Mouse (Mus musculus): ENCODE results near the gene Sod1. TPM values are rescaled to one million over a fixed set of nuclear protein-coding genes. Genes with fewer than 3 reads are reported as not detected.
A peak's percentile ranks its signal among the peaks of the same experiment; 100 is the strongest.

The Sod1 gene
- 1,000 to 10,000 TPM; 1,319 to 1,602 TPM for total RNA-seq (2021)
- long read RNA-seq, experiment 1, transcript Sod1-202 (3 exons, 3,970 nt), result minor isoform, 5 of 15 reads
- long read RNA-seq, experiment 1, transcript Sod1-201 (5 exons, 641 nt), result major isoform, 9 of 15 reads
- long read RNA-seq, experiment 1, partial matches to known transcripts, result 1 of 15 reads
- long read RNA-seq, experiment 1, other reads (novel, unspliced or antisense), result 0 of 15 reads
- long read RNA-seq, experiment 2, transcript Sod1-202 (3 exons, 3,970 nt), result minor isoform, 7 of 103 reads
- long read RNA-seq, experiment 2, transcript Sod1-201 (5 exons, 641 nt), result major isoform, 66 of 103 reads
- long read RNA-seq, experiment 2, partial matches to known transcripts, result 5 of 103 reads
- long read RNA-seq, experiment 2, other reads (novel, unspliced or antisense), result 25 of 103 reads

GRCm38 (mm10) chr16:90220026-90220891, at the start of gene Sod1:
Gene Sod1 (plus strand): TSS chr16:90220754.
- DNase-seq (ENCODE audit: low spot score in 2 of 2), result peak; percentile 99 to 100

GRCm38 (mm10) chr16:90171416-90171815, 49.1 kb upstream of the Sod1 start:
- DNase-seq (ENCODE audit: low spot score in 2 of 2), result no peak

- DNase-seq (ENCODE audit: low spot score in 2 of 2), result no peak
Observed at GRCm38 (mm10) chr16:90176472-90176871, 44.1 kb upstream of the Sod1 start.

GRCm38 (mm10) chr16:90177425-90177824, 43.1 kb upstream of the Sod1 start:
- DNase-seq (ENCODE audit: low spot score in 2 of 2), result no peak

- DNase-seq (ENCODE audit: low spot score in 2 of 2), result no peak
Observed at GRCm38 (mm10) chr16:90178404-90178803, 42.1 kb upstream of the Sod1 start.

- DNase-seq (ENCODE audit: low spot score in 2 of 2), result no peak
Observed at GRCm38 (mm10) chr16:90179892-90180291, 40.7 kb upstream of the Sod1 start.

GRCm38 (mm10) chr16:90180975-90181374, 39.6 kb upstream of the Sod1 start:
- no peak for DNase-seq (ENCODE audit: low spot score in 2 of 2)

GRCm38 (mm10) chr16:90181673-90182072, 38.9 kb upstream of the Sod1 start:
- DNase-seq (ENCODE audit: low spot score in 2 of 2), result no peak

GRCm38 (mm10) chr16:90184135-90184534, 36.4 kb upstream of the Sod1 start:
- DNase-seq (ENCODE audit: low spot score in 2 of 2), result no peak

GRCm38 (mm10) chr16:90185928-90186588, 34.5 kb upstream of the Sod1 start:
- peak; percentile 72 to 80 for DNase-seq (ENCODE audit: low spot score in 2 of 2)

GRCm38 (mm10) chr16:90187453-90187852, 33.1 kb upstream of the Sod1 start:
- DNase-seq (ENCODE audit: low spot score in 2 of 2), result peak; percentile 34 to 41

- no peak for DNase-seq (ENCODE audit: low spot score in 2 of 2)
Observed at GRCm38 (mm10) chr16:90191289-90191688, 29.3 kb upstream of the Sod1 start.

- DNase-seq (ENCODE audit: low spot score in 2 of 2), result no peak
Observed at GRCm38 (mm10) chr16:90193719-90194118, 26.8 kb upstream of the Sod1 start.

- DNase-seq (ENCODE audit: low spot score in 2 of 2), result no peak
Observed at GRCm38 (mm10) chr16:90196688-90197240, 23.8 kb upstream of the Sod1 start.

GRCm38 (mm10) chr16:90197337-90197973, 23.1 kb upstream of the Sod1 start:
- peak; percentile 66 to 70 for DNase-seq (ENCODE audit: low spot score in 2 of 2)

- DNase-seq (ENCODE audit: low spot score in 2 of 2), result no peak
Observed at GRCm38 (mm10) chr16:90198626-90199025, 21.9 kb upstream of the Sod1 start.

GRCm38 (mm10) chr16:90199174-90199573, 21.4 kb upstream of the Sod1 start:
- no peak for DNase-seq (ENCODE audit: low spot score in 2 of 2)

- DNase-seq (ENCODE audit: low spot score in 2 of 2), result no peak
Observed at GRCm38 (mm10) chr16:90202140-90202539, 18.4 kb upstream of the Sod1 start.

GRCm38 (mm10) chr16:90203226-90203962, 17.2 kb upstream of the Sod1 start:
- DNase-seq (ENCODE audit: low spot score in 2 of 2), result no peak

GRCm38 (mm10) chr16:90204868-90205267, 15.7 kb upstream of the Sod1 start:
- DNase-seq (ENCODE audit: low spot score in 2 of 2), result no peak
